Mouse (Mus musculus) colon, adult 2 months (tissue): ENCODE measurements around the gene Nsun2. TPM values are rescaled to one million over a fixed set of nuclear protein-coding genes. Genes with fewer than 3 reads are reported as not detected.

ENCODE experiments used
- polyA plus RNA-seq: library from polyadenylated mRNA; depleted of rRNA; stranded (reverse); fragments of >200 nt; gene quantifications from 2 replicates; pipeline ENCODE4 v1.2.3, GENCODE M21; 2012; rRNA removed

Nsun2 gene
- 30.3 and 32.6 TPM in 2 replicates for polyA plus RNA-seq

DNA sequence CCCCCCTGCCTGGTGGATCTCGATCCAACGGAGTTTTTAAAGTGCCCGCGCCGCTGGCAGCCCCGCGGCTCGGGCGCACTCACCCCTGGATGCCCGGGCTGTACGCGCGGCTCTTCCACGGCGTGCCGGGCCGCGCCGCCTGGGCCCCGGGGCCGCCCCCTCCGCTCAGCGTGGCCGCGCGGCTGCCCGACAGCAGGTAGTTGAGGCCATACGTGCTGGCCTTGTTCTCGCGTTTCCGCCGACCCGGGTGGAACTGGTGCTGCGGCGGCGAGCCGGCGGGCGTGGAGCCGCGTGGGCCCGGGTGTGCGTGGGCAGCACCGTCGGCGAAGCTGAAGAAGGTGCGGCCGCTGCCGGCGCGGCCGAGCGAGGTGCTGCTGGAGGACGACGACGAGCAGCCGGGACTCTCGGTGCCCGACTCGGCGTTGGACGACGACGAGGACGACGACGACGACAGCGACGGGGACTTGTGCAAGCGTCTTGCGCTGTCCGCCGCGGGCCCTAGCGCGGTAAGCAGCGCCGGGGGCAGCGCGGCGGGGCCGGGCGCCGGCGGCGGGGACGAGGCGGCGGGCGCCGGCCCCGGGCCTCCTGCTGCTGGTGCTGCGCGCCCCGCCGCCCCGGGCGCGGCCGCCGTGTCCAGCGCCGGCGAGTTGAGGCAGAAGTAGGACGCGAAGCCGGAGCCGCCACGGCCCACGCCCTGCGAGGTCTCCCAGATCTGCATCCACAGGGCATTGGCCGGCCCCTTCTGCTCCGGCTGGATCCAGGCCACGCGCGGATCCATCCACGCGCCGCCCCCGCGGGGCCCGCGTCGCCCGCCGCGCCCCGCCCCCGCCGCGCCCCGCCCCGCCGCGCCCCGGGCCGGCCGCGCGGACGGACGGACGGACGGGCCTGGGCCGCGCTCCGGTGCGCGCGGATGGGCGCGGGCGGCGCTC, at the start of gene Nsun2:
Gene Nsun2 (plus strand): TSS at position 342 of the 929 bp plus-strand sequence.

DNA sequence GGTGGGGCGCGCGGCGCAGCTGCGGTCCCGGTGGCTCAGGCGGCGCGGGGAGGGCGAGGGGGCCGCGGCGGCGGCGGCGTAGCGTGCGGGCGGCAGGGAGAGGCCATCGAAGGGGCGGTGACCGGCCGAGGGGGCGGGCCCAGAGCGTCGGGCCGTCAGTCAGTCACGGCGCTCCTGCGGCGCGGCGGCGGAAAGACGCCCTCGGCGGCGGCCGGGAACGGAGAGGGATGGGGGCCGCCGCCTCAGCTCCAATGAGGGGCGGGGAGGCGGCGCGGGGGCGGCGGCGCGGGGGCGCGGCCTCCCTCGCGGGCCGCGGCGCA, 748 bp downstream of the Nsun2 start, which contains the start of gene Tent4a:
Gene Tent4a (minus strand): TSS at position 284 of the 320 bp plus-strand sequence.

DNA sequence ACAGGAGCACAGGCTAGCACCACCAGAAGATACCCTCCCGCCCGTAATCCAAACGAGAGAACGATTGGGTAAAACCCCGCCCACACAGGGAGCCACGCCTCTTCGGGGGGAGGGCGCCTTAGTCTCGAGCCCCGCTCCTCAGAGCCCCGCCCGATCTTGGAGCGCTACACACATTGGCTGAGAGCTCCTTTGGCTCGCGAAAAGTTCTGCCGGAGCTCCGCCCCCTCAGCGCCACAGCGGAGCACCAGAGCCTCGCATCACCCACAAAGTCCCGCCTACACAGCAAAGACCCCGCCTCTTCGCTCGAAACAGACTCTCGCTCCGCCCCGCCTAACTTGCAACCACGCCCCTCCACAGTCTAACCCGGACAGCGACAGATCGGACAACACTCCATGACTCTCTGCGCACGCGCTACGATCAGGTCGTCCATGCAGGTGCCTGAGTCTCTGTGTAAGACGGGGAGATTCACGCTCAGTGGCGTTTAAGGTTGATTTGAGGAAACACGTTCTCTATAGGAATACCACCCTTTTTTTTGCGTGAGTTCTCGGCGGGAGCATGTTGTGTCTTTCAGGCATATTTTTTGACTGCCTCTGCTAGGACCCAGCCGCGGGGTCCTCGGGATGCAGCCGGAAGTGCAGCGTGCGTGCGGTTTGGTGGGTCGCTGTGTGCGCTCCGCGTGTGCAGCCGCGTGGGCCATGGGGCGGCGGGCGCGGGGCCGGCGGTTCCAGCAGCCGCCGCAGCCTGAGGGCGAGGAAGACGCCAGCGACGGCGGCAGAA, 78.0 kb downstream of the Nsun2 start, which contains the start of gene Srd5a1:
Gene Srd5a1 (minus strand): TSS at position 45 of the 777 bp plus-strand sequence.

Other genes starting within 250 kb of the Nsun2 start
- 14.4 and 14.6 TPM in 2 replicates for gene Tent4a, start 871 bp downstream of the Nsun2 start, polyA plus RNA-seq
- gene Srd5a1, start 77.7 kb downstream of the Nsun2 start, polyA plus RNA-seq = 10.2 and 16.0 TPM in 2 replicates
- 0.23 and 0.41 TPM in 2 replicates for gene Ube2ql1, start 206.1 kb downstream of the Nsun2 start, polyA plus RNA-seq